Mouse (Mus musculus) urinary bladder, postnatal 4 days (tissue): ENCODE data around the gene Samd4.

Experiments used
- DNase-seq, 2 experiments: peaks; one replicate each; pipeline ENCODE4 v3.0.0; 2021 to 2022; ENCODE audit warnings: low spot score in 2 of 2

Gene Samd4

GRCm38 (mm10) chr14:47074045-47074666, 191.5 kb downstream of the Samd4 start:
- DNase-seq: peak in 1 of 2 experiments; percentile 26

- peak in 1 of 2 experiments; percentile 51 for DNase-seq
Measured at GRCm38 (mm10) chr14:47075010-47075677, 192.5 kb downstream of the Samd4 start.

- peak in 1 of 2 experiments; percentile 52 for DNase-seq
Measured at GRCm38 (mm10) chr14:47075856-47076255, 193.2 kb downstream of the Samd4 start.

GRCm38 (mm10) chr14:47076956-47077575, 194.4 kb downstream of the Samd4 start:
- peak in 1 of 2 experiments; percentile 38 for DNase-seq

- no peak for DNase-seq
Measured at GRCm38 (mm10) chr14:47077576-47077970, 194.9 kb downstream of the Samd4 start.

GRCm38 (mm10) chr14:47079911-47080310, 197.3 kb downstream of the Samd4 start:
- DNase-seq: peak in 1 of 2 experiments; percentile 38

- DNase-seq: no peak
Measured at GRCm38 (mm10) chr14:47083311-47083710, 200.7 kb downstream of the Samd4 start.

GRCm38 (mm10) chr14:47083838-47084237, 201.2 kb downstream of the Samd4 start:
- DNase-seq: no peak

- DNase-seq: peak in 1 of 2 experiments; percentile 33
Measured at GRCm38 (mm10) chr14:47084686-47085085, 202.0 kb downstream of the Samd4 start.

GRCm38 (mm10) chr14:47086123-47086522, 203.5 kb downstream of the Samd4 start:
- DNase-seq: no peak

GRCm38 (mm10) chr14:47086743-47087142, 204.1 kb downstream of the Samd4 start:
- DNase-seq: peak; percentile 72 to 76

- peak; percentile 44 to 86 for DNase-seq
Measured at GRCm38 (mm10) chr14:47087182-47087581, 204.5 kb downstream of the Samd4 start.

GRCm38 (mm10) chr14:47087669-47088250, 205.1 kb downstream of the Samd4 start:
- DNase-seq: no peak

GRCm38 (mm10) chr14:47088339-47088738, 205.7 kb downstream of the Samd4 start:
- no peak for DNase-seq

GRCm38 (mm10) chr14:47089153-47089552, 206.5 kb downstream of the Samd4 start:
- DNase-seq: no peak

- DNase-seq: no peak
Measured at GRCm38 (mm10) chr14:47091908-47092307, 209.3 kb downstream of the Samd4 start.

- DNase-seq: no peak
Measured at GRCm38 (mm10) chr14:47093355-47093792, 210.7 kb downstream of the Samd4 start.

GRCm38 (mm10) chr14:47095036-47095435, 212.4 kb downstream of the Samd4 start:
- DNase-seq: no peak

- DNase-seq: no peak
Measured at GRCm38 (mm10) chr14:47096357-47096756, 213.7 kb downstream of the Samd4 start.

- no peak for DNase-seq
Measured at GRCm38 (mm10) chr14:47104246-47105173, 221.9 kb downstream of the Samd4 start.

- DNase-seq: no peak
Measured at GRCm38 (mm10) chr14:47105174-47105557, 222.5 kb downstream of the Samd4 start.
